In genomic region chr7:134287570-134288222, GRCm38 (mm10) we compare ENCODE assay signal across 10 mouse cellular contexts. TPM values are rescaled to one million over a fixed set of nuclear protein-coding genes. Genes with fewer than 3 reads are reported as not detected.
DNase-seq lines count a peak whose midpoint lies in the region; ATAC-seq and TF ChIP-seq lines count a peak whose summit lies in the region.
"Had no signal": no experiment of that assay in that cellular context is flagged by ENCODE, and none has a peak within 500 bp of the region (broad histone marks: within the 10 kb centered on the region; RNA-seq: fewer than 3 reads in every experiment).

No protein-coding gene starts in this region.

- no peak for DNase-seq in embryonic facial prominence, embryonic 10.5 days (ENCODE audit: low spot score)
- peak; percentile 28 for DNase-seq in adrenal gland, postnatal 10 days
- DNase-seq in kidney, adult 11 months: peak; percentile 45
- peak; percentile 64 for DNase-seq in lung, postnatal 0 days (ENCODE audit: low spot score)
- no peak for DNase-seq in spleen, postnatal 36 days (ENCODE audit: low spot score in 2 of 2)
- DNase-seq in forebrain, embryonic 11.5 days (ENCODE audit: low spot score): no peak

- no peak for TF ChIP-seq EP300 in lung, postnatal 0 days (IDR thresholded peaks at IDR 0.05)

- WGBS in embryonic facial prominence, embryonic 12.5 days: 58% methylated on average over 6 of the region's 6 CpGs
- WGBS in embryonic facial prominence, embryonic 10.5 days: 84% methylated on average over 6 of the region's 6 CpGs
- 13% methylated on average over 6 of the region's 6 CpGs for WGBS in lung, postnatal 0 days
- 81% methylated on average over 6 of the region's 6 CpGs for WGBS in forebrain, embryonic 11.5 days

- no peak; the same call in 1 of the 2 replicates for TF ChIP-seq CTCF in lung, postnatal 0 days (IDR thresholded peaks at IDR 0.05)

- H3K36me3 ChIP-seq in embryonic facial prominence, embryonic 12.5 days: no peaks in the 10 kb centered on the region
- H3K36me3 ChIP-seq in embryonic facial prominence, embryonic 10.5 days (replicated peaks): no peaks in the 10 kb centered on the region
- no peaks in the 10 kb centered on the region for H3K36me3 ChIP-seq in lung, postnatal 0 days (ENCODE audit: insufficient read depth, low read length)
- no peaks in the 10 kb centered on the region for H3K36me3 ChIP-seq in forebrain, embryonic 11.5 days (ENCODE audit: control insufficient read depth, insufficient read depth, low read length)

- H3K9ac ChIP-seq in embryonic facial prominence, embryonic 12.5 days: no peak overlapping the region
- no peak overlapping the region for H3K9ac ChIP-seq in lung, postnatal 0 days (replicated peaks; ENCODE audit: low read depth)
- no peak overlapping the region for H3K9ac ChIP-seq in forebrain, embryonic 11.5 days (ENCODE audit: low read length)

- H3K4me2 ChIP-seq in embryonic facial prominence, embryonic 12.5 days (replicated peaks): no peak overlapping the region
- H3K4me2 ChIP-seq in lung, postnatal 0 days (replicated peaks; ENCODE audit: low read depth, low read length): no peak overlapping the region
- H3K4me2 ChIP-seq in forebrain, embryonic 11.5 days (ENCODE audit: low read depth, low read length, severe bottlenecking): no peak overlapping the region

- no peak overlapping the region for H3K4me3 ChIP-seq in embryonic facial prominence, embryonic 12.5 days
- H3K4me3 ChIP-seq in embryonic facial prominence, embryonic 10.5 days: no peak overlapping the region
- H3K4me3 ChIP-seq in lung, postnatal 0 days (ENCODE audit: low read depth, low read length): no peak overlapping the region
- no peak overlapping the region for H3K4me3 ChIP-seq in forebrain, embryonic 11.5 days (ENCODE audit: low read depth, low read length)

- no peaks in the 10 kb centered on the region; the same call in 1 of the 2 replicates for H3K27me3 ChIP-seq in embryonic facial prominence, embryonic 12.5 days
- H3K27me3 ChIP-seq in embryonic facial prominence, embryonic 10.5 days (replicated peaks; ENCODE audit: low read depth, poor library complexity, severe bottlenecking): no peaks in the 10 kb centered on the region
- H3K27me3 ChIP-seq in lung, postnatal 0 days (replicated peaks; ENCODE audit: insufficient read depth, low read length): no peaks in the 10 kb centered on the region
- H3K27me3 ChIP-seq in forebrain, embryonic 11.5 days (ENCODE audit: control insufficient read depth, insufficient read depth, low read length): no peaks in the 10 kb centered on the region
- H3K27me3 ChIP-seq: CH12.LX had no signal

- H3K4me1 ChIP-seq in embryonic facial prominence, embryonic 12.5 days: peaks cover 13% of the 10 kb centered on the region; the same call in 1 of the 2 replicates
- H3K4me1 ChIP-seq in embryonic facial prominence, embryonic 10.5 days: no peaks in the 10 kb centered on the region
- peaks cover 11% of the 10 kb centered on the region; the same call in 1 of the 2 replicates for H3K4me1 ChIP-seq in lung, postnatal 0 days (ENCODE audit: insufficient read depth, low read depth, low read length)
- no peaks in the 10 kb centered on the region for H3K4me1 ChIP-seq in forebrain, embryonic 11.5 days (replicated peaks; ENCODE audit: control insufficient read depth, insufficient read depth, low read length)

- no peaks in the 10 kb centered on the region for H3K9me3 ChIP-seq in embryonic facial prominence, embryonic 12.5 days
- no peaks in the 10 kb centered on the region for H3K9me3 ChIP-seq in embryonic facial prominence, embryonic 10.5 days
- no peaks in the 10 kb centered on the region for H3K9me3 ChIP-seq in lung, postnatal 0 days (ENCODE audit: low read length)
- no peaks in the 10 kb centered on the region for H3K9me3 ChIP-seq in forebrain, embryonic 11.5 days (ENCODE audit: control insufficient read depth, low read length)

- ATAC-seq in embryonic facial prominence, embryonic 12.5 days (ENCODE audit: insufficient number of reproducible peaks, insufficient read depth, low FRiP score, low TSS enrichment): no peak
- peak; percentile 38; the same call in 1 of the 2 replicates for ATAC-seq in lung, postnatal 0 days
- ATAC-seq in cerebellum, adult (ENCODE audit: insufficient number of reproducible peaks, low FRiP score, low TSS enrichment): no peak
- no peak for ATAC-seq in forebrain, embryonic 11.5 days (replicated peaks; ENCODE audit: low FRiP score)

- H3K27ac ChIP-seq in embryonic facial prominence, embryonic 12.5 days: 0 out of 2 replicates have a peak overlapping the region, but pooled peaks have one; percentile 5
- no peak overlapping the region for H3K27ac ChIP-seq in embryonic facial prominence, embryonic 10.5 days (replicated peaks)
- H3K27ac ChIP-seq in lung, postnatal 0 days (ENCODE audit: low read length): peak overlapping the region; percentile 26; the same call in 1 of the 2 replicates
- H3K27ac ChIP-seq in forebrain, embryonic 11.5 days (ENCODE audit: low read depth, low read length): no peak overlapping the region

RNA-seq across cellular contexts. Expression of gene Adam12, which starts 55.8 kb away (rescaled TPM):
- 4.7 and 4.8 TPM in 2 replicates for polyA plus RNA-seq in embryonic facial prominence, embryonic 12.5 days (2016; fragmentation: Nextera tagmentation; extraction: Ambion mirVana)
- 1.9 and 2.1 TPM in 2 replicates for polyA plus RNA-seq in embryonic facial prominence, embryonic 10.5 days (2016; fragmentation: Nextera tagmentation; extraction: Ambion mirVana)
- 10 to 100 TPM; 26.6 to 31.0 TPM for total RNA-seq in adrenal gland, postnatal 10 days (2021)
- 2.5 and 2.6 TPM in 2 replicates for polyA plus RNA-seq in lung, postnatal 0 days (2015; fragmentation: Nextera tagmentation; extraction: Ambion mirVana)
- polyA plus RNA-seq in forebrain, embryonic 11.5 days (2014; fragmentation: Nextera tagmentation; extraction: Ambion mirVana): 1.6 and 2.8 TPM in 2 replicates
- total RNA-seq: CH12.LX; monocyte, adult 5-6 weeks had no signal

Comparison
In these comparisons a context has a peak if more than half of its experiments do, and no peak if none do; other contexts are left out.
1. H3K27ac ChIP-seq: peak in embryonic facial prominence, embryonic 12.5 days (single experiment) and lung, postnatal 0 days (single experiment); none in embryonic facial prominence, embryonic 10.5 days (single experiment) and forebrain, embryonic 11.5 days (single experiment).
2. DNase-seq: peak in adrenal gland, postnatal 10 days (single experiment), kidney, adult 11 months (single experiment) and lung, postnatal 0 days (single experiment); none in embryonic facial prominence, embryonic 10.5 days (single experiment), spleen, postnatal 36 days (0 of 2) and forebrain, embryonic 11.5 days (single experiment).